Mouse (Mus musculus): ENCODE data around the gene Smc4.

GRCm38 (mm10) chr3:68979187-68979586, 25.4 kb upstream of the Smc4 start:
- TF ChIP-seq POLR2A (IDR thresholded peaks at IDR 0.05; ENCODE audit: low read depth, low read length) (no peak), CTCF (IDR thresholded peaks at IDR 0.05; ENCODE audit: extremely low read depth, insufficient read length, insufficient replicate concordance, low read depth, low read length) (no peak)

Measured in small intestine, adult 2 months (tissue).